Mouse (Mus musculus) frontal cortex, postnatal 10 days (tissue): ENCODE measurements at regions not wholly inside any gene's neighbourhood (a gene's known extent, or its start where the extent isn't known, plus 50 kb on each side); places are given as distances from the start of the nearest gene placed in this dataset.

Source experiments
- DNase-seq, 2 experiments: peaks; one replicate each; pipeline ENCODE4 v3.0.0; 2022; ENCODE audit warnings: low spot score in 2 of 2, mixed read lengths in 1 of 2

- DNase-seq = no peak
Observed at GRCm38 (mm10) chr1:76081700-76082099, 535.6 kb downstream of the Slc4a3 start.

GRCm38 (mm10) chr1:76083273-76084036 lies 537.4 kb downstream of the Slc4a3 start:
- no peak for DNase-seq

- DNase-seq = no peak
Observed at GRCm38 (mm10) chr1:76091031-76091430, 545.0 kb downstream of the Slc4a3 start.

GRCm38 (mm10) chr1:76113281-76113680 lies 567.2 kb downstream of the Slc4a3 start:
- DNase-seq = no peak

- DNase-seq = no peak
Observed at GRCm38 (mm10) chr1:76120840-76121239, 574.8 kb downstream of the Slc4a3 start.

GRCm38 (mm10) chr1:76130353-76130752 lies 584.3 kb downstream of the Slc4a3 start:
- no peak for DNase-seq

GRCm38 (mm10) chr1:76136810-76137209 lies 590.7 kb downstream of the Slc4a3 start:
- no peak for DNase-seq

- DNase-seq = no peak
Observed at GRCm38 (mm10) chr1:76137701-76138100, 591.6 kb downstream of the Slc4a3 start.

GRCm38 (mm10) chr1:76143516-76143915 lies 597.5 kb downstream of the Slc4a3 start:
- no peak for DNase-seq

- DNase-seq = no peak
Observed at GRCm38 (mm10) chr1:76148963-76149362, 602.9 kb downstream of the Slc4a3 start.

- DNase-seq = no peak
Observed at GRCm38 (mm10) chr1:76156291-76156690, 610.2 kb downstream of the Slc4a3 start.

GRCm38 (mm10) chr1:76167486-76167885 lies 621.4 kb downstream of the Slc4a3 start:
- no peak for DNase-seq

- DNase-seq = no peak
Observed at GRCm38 (mm10) chr1:76181181-76181580, 635.1 kb downstream of the Slc4a3 start.

GRCm38 (mm10) chr1:76194844-76195243 lies 648.8 kb downstream of the Slc4a3 start:
- DNase-seq = no peak

- DNase-seq = no peak
Observed at GRCm38 (mm10) chr1:76197651-76198050, 651.6 kb downstream of the Slc4a3 start.

- no peak for DNase-seq
Observed at GRCm38 (mm10) chr1:76200906-76201305, 654.8 kb downstream of the Slc4a3 start.

- DNase-seq = no peak
Observed at GRCm38 (mm10) chr1:76212486-76212885, 666.4 kb downstream of the Slc4a3 start.

GRCm38 (mm10) chr1:76244721-76245120 lies 698.7 kb downstream of the Slc4a3 start:
- no peak for DNase-seq

GRCm38 (mm10) chr1:76246181-76246796 lies 700.2 kb downstream of the Slc4a3 start:
- no peak for DNase-seq

- no peak for DNase-seq
Observed at GRCm38 (mm10) chr1:76247126-76247525, 701.1 kb downstream of the Slc4a3 start.

GRCm38 (mm10) chr1:76258217-76258616 lies 712.2 kb downstream of the Slc4a3 start:
- DNase-seq = no peak

GRCm38 (mm10) chr1:76276148-76276547 lies 730.1 kb downstream of the Slc4a3 start:
- DNase-seq = no peak

GRCm38 (mm10) chr1:76276624-76277023 lies 730.6 kb downstream of the Slc4a3 start:
- no peak for DNase-seq
